In the genomic region with DNA sequence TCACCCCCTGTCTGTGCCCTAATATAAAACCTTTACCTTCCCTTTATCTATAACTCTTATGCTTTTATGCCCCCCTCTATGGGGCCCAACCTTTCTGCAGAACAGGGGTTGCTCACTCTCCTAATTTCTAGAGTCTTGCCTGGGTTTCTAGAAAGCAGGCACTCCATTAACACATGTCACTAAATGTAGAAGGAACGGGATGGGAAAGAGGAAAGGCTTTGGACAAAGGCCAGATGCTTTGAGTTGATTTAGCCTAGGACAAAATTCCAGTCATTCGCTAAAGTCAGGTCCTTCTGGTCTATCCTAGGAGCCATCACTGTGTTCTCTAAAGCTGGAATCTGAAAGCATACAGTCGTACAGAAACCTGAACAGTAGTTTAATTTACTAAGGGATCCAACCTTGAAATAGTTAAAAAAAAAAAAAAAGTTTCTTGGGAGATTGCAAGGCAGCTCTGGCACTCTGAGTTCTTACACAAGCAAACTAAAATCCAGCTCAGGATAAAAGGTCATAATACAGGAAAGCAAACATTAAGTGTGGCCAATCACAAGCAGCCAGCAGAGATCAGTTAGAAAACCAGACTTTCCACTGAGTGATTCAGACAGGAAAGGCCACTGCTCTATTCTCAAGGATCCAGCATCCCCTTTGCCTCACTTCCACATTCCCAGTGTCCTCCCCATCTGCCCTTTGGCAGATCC, we compare ENCODE assay signal across 9 mouse cellular contexts.
DNase-seq lines count a peak whose midpoint lies in the region; ATAC-seq and TF ChIP-seq lines count a peak whose summit lies in the region.
"Had no signal": no experiment of that assay in that cellular context is flagged by ENCODE, and none has a peak within 500 bp of the region (broad histone marks: within the 10 kb centered on the region; RNA-seq: fewer than 3 reads in every experiment).

No protein-coding gene starts in this region.

- no peak overlapping the region for H3K9ac ChIP-seq in liver, adult 2 months (ENCODE audit: low read depth, low read length)
- H3K9ac ChIP-seq in heart, adult 2 months (ENCODE audit: low read depth, low read length): no peak overlapping the region
- H3K9ac ChIP-seq in kidney, embryonic 14.5 days (ENCODE audit: low read depth, low read length): no peak overlapping the region
- no peak overlapping the region for H3K9ac ChIP-seq in stomach, embryonic 14.5 days (replicated peaks; ENCODE audit: low read depth, low read length)

- no peak for TF ChIP-seq POLR2A in liver, adult 2 months (IDR thresholded peaks at IDR 0.05; ENCODE audit: extremely low read depth, insufficient read depth, low read length)
- no peak for TF ChIP-seq POLR2A in heart, adult 2 months (IDR thresholded peaks at IDR 0.05; ENCODE audit: insufficient read depth, low read depth, low read length)

- TF ChIP-seq EP300 in heart, adult 2 months (IDR thresholded peaks at IDR 0.05; ENCODE audit: insufficient read depth, low read depth, low read length): no peak

- intact Hi-C loops in heart, adult 2 months (cut with DNase I): no loop called here
- intact Hi-C loops in left cerebral cortex, postnatal 14 days (cut with DNase I): no loop called here

- H3K4me3 ChIP-seq in liver, adult 2 months (ENCODE audit: insufficient read depth, low read depth, low read length): no peak overlapping the region
- no peak overlapping the region for H3K4me3 ChIP-seq in heart, adult 2 months
- H3K4me3 ChIP-seq in kidney, embryonic 14.5 days (ENCODE audit: low read length): no peak overlapping the region
- no peak overlapping the region for H3K4me3 ChIP-seq in stomach, embryonic 14.5 days (ENCODE audit: low read depth, low read length)
- H3K4me3 ChIP-seq: erythroblast, embryonic 14.5 days had no signal

- no peaks in the 10 kb centered on the region for H3K79me2 ChIP-seq in liver, adult 2 months (ENCODE audit: control insufficient read depth, insufficient read depth, low read length)
- H3K79me2 ChIP-seq in heart, adult 2 months (replicated peaks; ENCODE audit: control insufficient read depth, insufficient read depth, low read length): no peaks in the 10 kb centered on the region

- 18% methylated on average over 3 of the region's 3 CpGs for WGBS in liver, adult 2 months
- 26% methylated on average over 3 of the region's 3 CpGs for WGBS in heart, adult 2 months
- WGBS in kidney, embryonic 14.5 days: 43% methylated on average over 3 of the region's 3 CpGs
- WGBS in stomach, embryonic 14.5 days: 27% methylated on average over 3 of the region's 3 CpGs

- no peaks in the 10 kb centered on the region for H3K27me3 ChIP-seq in liver, adult 2 months (ENCODE audit: control insufficient read depth, insufficient read depth, low read length)
- no peaks in the 10 kb centered on the region for H3K27me3 ChIP-seq in heart, adult 2 months (ENCODE audit: control insufficient read depth, insufficient read depth, low read length)
- no peaks in the 10 kb centered on the region for H3K27me3 ChIP-seq in kidney, embryonic 14.5 days (ENCODE audit: control insufficient read depth, insufficient read depth, low read length)
- no peaks in the 10 kb centered on the region for H3K27me3 ChIP-seq in stomach, embryonic 14.5 days (ENCODE audit: control insufficient read depth, insufficient read depth, low read length)

- H3K27ac ChIP-seq in liver, adult 2 months (replicated peaks; ENCODE audit: insufficient read depth, low read depth, low read length): no peak overlapping the region; the same call in 1 of the 2 replicates
- H3K27ac ChIP-seq in heart, adult 2 months: peak overlapping the region; percentile 45; the same call in 1 of the 2 replicates
- H3K27ac ChIP-seq in kidney, embryonic 14.5 days (ENCODE audit: low read depth, low read length): 0 out of 2 replicates have a peak overlapping the region, but pooled peaks have one; percentile 30
- peak overlapping the region; percentile 63; the same call in 1 of the 2 replicates for H3K27ac ChIP-seq in stomach, embryonic 14.5 days (ENCODE audit: low read length)

- DNase-seq in liver, adult 2 months (ENCODE audit: extremely low read depth, low read depth, low spot score): peak; percentile 85
- DNase-seq in liver: no peak
- DNase-seq in heart, adult 2 months: peak in 1 of 2 experiments; percentile 20
- DNase-seq in left cerebral cortex, postnatal 14 days (ENCODE audit: low spot score in 2 of 2): no peak
- DNase-seq in cerebellum, postnatal 10 days: no peak

- no peaks in the 10 kb centered on the region for H3K9me3 ChIP-seq in kidney, embryonic 14.5 days (ENCODE audit: control insufficient read depth, low read length)
- H3K9me3 ChIP-seq in stomach, embryonic 14.5 days (ENCODE audit: control insufficient read depth, low read depth, low read length): no peaks in the 10 kb centered on the region

- no peaks in the 10 kb centered on the region for H3K36me3 ChIP-seq in liver, adult 2 months (ENCODE audit: control insufficient read depth, insufficient read depth, low read length)
- no peaks in the 10 kb centered on the region for H3K36me3 ChIP-seq in heart, adult 2 months (ENCODE audit: control insufficient read depth, insufficient read depth, low read length)
- no peaks in the 10 kb centered on the region for H3K36me3 ChIP-seq in kidney, embryonic 14.5 days (ENCODE audit: control insufficient read depth, insufficient read depth, low read length)
- H3K36me3 ChIP-seq in stomach, embryonic 14.5 days (ENCODE audit: control insufficient read depth, insufficient read depth, low read length): no peaks in the 10 kb centered on the region

- no peak overlapping the region for H3K4me2 ChIP-seq in kidney, embryonic 14.5 days (replicated peaks; ENCODE audit: low read depth, low read length)
- no peak overlapping the region for H3K4me2 ChIP-seq in stomach, embryonic 14.5 days (replicated peaks; ENCODE audit: low read depth, low read length)

- no peak for TF ChIP-seq CTCF in liver, adult 2 months (IDR thresholded peaks at IDR 0.05; ENCODE audit: low read depth, low read length)
- TF ChIP-seq CTCF in heart, adult 2 months (IDR thresholded peaks at IDR 0.05): no peak

- peaks cover 7% of the 10 kb centered on the region for H3K4me1 ChIP-seq in liver, adult 2 months (ENCODE audit: control insufficient read depth, insufficient read depth, low read length)
- H3K4me1 ChIP-seq in heart, adult 2 months (ENCODE audit: control insufficient read depth, insufficient read depth, low read length): peaks cover 4% of the 10 kb centered on the region
- H3K4me1 ChIP-seq in kidney, embryonic 14.5 days (ENCODE audit: control insufficient read depth, insufficient read depth, low read length): peaks cover 18% of the 10 kb centered on the region
- no peaks in the 10 kb centered on the region for H3K4me1 ChIP-seq in stomach, embryonic 14.5 days (ENCODE audit: control insufficient read depth, insufficient read depth, low read length)

- peak; percentile 24; the same call in 1 of the 2 replicates for ATAC-seq in kidney, embryonic 14.5 days (ENCODE audit: low FRiP score, low TSS enrichment)
- ATAC-seq in stomach, embryonic 14.5 days (ENCODE audit: insufficient number of reproducible peaks, insufficient read depth, low FRiP score, low read depth): peak; percentile 87
- no peak for ATAC-seq in CD4-positive, CD25-positive, alpha-beta regulatory T cell, adult 4 months
